Mouse (Mus musculus): ENCODE measurements at regions not wholly inside any gene's neighbourhood (a gene's known extent, or its start where the extent isn't known, plus 50 kb on each side); places are given as distances from the start of the nearest gene placed in this dataset.

GRCm38 (mm10) chr3:33902431-33902830 lies 58.3 kb upstream of the Ccdc39 start:
- no peak for DNase-seq (ENCODE audit: extremely low read depth, insufficient read length, low spot score)

GRCm38 (mm10) chr3:33903326-33903725 lies 59.2 kb upstream of the Ccdc39 start:
- DNase-seq (ENCODE audit: extremely low read depth, insufficient read length, low spot score) = no peak

DNA sequence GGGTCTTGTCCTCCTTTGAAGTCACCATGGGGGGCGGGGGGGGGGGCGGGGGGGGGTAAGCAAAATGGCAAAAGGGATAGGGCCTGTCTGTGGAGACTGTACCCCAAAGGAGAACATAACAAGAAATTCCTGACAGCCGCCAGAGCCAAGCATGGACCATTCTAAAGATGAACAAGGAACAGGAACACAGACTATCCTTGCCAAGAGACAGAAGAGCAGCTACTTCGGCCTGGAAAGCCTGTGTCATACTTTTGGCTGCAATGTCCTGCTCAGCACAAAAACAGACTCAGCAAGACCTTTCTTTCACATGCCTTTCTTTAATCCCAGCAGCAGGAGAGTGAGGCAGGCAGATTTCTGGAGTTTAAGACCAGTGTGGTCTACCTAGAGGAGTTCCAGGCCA lies 59.7 kb upstream of the Ccdc39 start:
- DNase-seq (ENCODE audit: extremely low read depth, insufficient read length, low spot score) = no peak

DNA sequence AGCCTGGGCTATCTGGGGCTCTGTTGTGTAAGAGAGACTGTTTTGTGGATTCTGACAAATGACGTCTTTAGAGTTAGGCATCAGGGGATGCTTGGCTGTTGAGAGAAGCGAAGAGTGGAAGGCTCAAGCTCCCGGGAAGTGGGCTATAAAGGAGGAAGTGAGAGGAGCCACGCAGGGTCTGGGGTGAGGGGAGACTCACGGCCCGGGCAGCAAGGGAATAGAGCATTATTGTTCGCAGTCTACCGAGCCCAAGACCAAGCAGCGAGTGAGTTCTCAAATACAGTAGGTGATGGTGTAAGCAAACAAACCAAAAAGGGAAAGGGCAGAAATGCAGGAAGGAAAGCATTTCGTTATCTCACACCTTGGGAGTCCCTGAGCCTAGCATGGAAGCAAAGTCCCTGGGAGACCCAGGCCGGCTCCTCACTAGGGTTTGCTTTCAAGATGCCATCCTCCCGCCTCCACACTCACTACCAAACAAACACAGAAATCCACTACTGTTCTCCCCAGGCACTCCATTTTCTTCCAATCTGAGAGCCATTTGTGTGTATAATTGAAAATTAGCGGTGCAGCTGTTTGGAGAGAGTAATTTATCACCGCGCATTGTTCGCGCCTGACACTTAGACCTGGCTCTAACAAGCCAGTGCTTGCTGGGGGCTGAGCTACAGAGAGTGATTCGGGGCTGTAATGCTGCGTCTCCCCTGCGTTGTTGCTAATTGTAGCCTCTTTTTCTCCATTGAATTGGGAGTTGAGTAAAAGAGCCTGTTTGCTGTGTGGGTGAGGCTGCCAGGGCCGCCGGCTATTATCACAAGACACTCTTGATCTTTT lies 61.0 kb upstream of the Ccdc39 start:
- no peak for DNase-seq (ENCODE audit: extremely low read depth, insufficient read length, low spot score)

DNA sequence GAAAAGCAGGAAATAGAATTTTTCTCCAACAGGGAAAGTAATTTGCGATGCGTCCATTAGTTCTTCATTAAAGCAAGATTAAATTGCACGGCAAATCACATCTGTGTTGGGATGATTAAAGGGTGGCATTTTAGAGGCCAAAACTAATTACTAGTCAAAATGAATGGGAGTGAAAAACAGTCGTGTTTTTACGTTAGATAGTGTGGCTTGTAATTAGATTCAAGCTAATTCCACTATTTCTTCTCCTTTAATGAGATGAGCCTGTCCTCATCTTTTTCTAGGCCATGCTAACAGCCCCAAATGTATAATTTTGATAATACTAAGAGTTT lies 61.5 kb upstream of the Ccdc39 start:
- no peak for DNase-seq (ENCODE audit: extremely low read depth, insufficient read length, low spot score)

GRCm38 (mm10) chr3:33907061-33907460 lies 63.0 kb upstream of the Ccdc39 start:
- DNase-seq (ENCODE audit: extremely low read depth, insufficient read length, low spot score) = no peak

GRCm38 (mm10) chr3:33911559-33911958 lies 67.4 kb upstream of the Ccdc39 start:
- no peak for DNase-seq (ENCODE audit: extremely low read depth, insufficient read length, low spot score)

GRCm38 (mm10) chr3:33913470-33913869 lies 69.4 kb upstream of the Ccdc39 start:
- DNase-seq (ENCODE audit: extremely low read depth, insufficient read length, low spot score) = no peak

GRCm38 (mm10) chr3:33914386-33914785 lies 70.3 kb upstream of the Ccdc39 start:
- DNase-seq (ENCODE audit: extremely low read depth, insufficient read length, low spot score) = no peak

DNA sequence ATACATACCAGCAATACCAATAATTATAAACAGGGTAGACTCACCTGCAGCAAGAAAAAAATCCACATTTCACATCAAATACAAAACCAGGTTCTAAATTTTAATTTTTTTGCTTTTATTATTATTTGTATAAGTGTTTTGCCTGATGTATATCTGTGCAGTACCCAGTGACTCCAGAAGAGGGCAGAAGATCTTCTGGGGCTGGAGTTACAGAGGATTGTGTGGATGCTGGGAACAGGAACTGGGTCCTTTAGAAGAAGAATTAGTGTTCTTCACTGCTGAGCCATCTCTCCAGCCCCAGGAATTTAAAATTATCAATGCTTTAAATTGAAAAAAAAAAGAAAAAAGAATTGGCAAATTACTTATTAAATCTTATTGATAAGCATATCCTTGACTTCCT lies 71.7 kb upstream of the Ccdc39 start:
- no peak for DNase-seq (ENCODE audit: extremely low read depth, insufficient read length, low spot score)

DNA sequence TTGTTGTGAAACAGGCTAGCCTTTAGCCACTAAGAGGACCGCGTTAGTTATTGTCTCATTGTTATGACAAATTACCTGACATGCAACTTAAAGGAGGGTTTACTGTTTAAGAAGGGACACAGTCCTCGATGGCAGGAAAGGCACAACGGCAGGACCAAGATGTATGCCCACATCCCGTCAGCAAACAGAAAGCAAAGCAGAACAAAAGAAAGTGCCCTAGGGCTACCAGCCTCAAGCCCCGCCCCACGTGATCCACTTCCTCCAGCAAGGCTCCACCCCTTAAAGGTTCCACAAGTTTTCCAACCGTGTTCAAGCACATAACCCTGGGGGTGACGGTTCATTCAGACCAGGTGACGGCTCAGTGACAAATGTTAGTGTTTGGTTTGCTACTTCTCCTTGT lies 72.2 kb upstream of the Ccdc39 start:
- no peak for DNase-seq (ENCODE audit: extremely low read depth, insufficient read length, low spot score)

DNA sequence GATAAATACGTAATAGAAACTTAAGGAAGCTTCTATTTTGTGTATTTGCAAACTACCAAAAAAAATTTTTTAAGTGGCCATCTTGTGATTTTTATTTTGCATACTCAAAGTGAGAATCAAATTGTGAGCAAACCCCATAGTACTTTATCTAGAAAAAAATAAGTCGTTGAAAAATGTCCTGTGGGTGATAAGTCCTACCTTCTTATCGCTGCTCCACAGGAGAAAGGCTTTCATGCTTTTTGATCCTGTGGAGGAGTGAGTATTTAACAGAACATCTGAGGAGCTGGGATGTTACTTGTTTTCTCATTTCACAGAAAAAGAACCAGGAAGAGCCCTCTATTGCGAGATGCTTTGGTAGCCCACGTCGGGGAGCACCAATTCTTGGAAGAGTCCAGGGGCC lies 72.7 kb upstream of the Ccdc39 start:
- no peak for DNase-seq (ENCODE audit: extremely low read depth, insufficient read length, low spot score)

GRCm38 (mm10) chr3:33918785-33919184 lies 74.7 kb upstream of the Ccdc39 start:
- DNase-seq (ENCODE audit: extremely low read depth, insufficient read length, low spot score) = peak; percentile 14

- no peak for DNase-seq (ENCODE audit: extremely low read depth, insufficient read length, low spot score)
These were observed 81.0 kb upstream of the Ccdc39 start for GRCm38 (mm10) chr3:33925072-33925471.

DNA sequence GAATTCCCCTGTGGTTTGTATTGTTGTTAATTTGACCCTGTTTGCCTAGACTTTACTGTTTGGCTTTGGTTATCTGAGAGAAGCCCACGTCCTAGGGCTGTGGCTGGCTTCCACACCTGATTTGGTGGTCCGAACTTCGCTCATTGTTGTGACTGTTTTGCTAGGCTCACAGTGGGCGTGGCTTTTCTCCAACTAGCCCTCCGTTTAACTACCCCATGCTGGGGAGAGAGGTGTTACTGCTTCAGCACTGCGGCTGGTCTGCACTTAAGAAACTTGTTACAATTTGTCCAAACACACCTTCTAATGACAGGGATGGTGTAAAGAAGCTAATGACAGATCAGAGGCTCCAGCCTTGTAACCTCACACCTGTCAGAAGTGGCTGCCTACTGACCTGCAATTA lies 64.7 kb upstream of the Fxr1 start:
- no peak for DNase-seq (ENCODE audit: extremely low read depth, insufficient read length, low spot score)

- DNase-seq (ENCODE audit: extremely low read depth, insufficient read length, low spot score) = peak; percentile 47
These were observed 63.7 kb upstream of the Fxr1 start for GRCm38 (mm10) chr3:33955854-33956624.

- DNase-seq (ENCODE audit: extremely low read depth, insufficient read length, low spot score) = no peak
These were observed 63.1 kb upstream of the Fxr1 start for GRCm38 (mm10) chr3:33956625-33957023.

- no peak for DNase-seq (ENCODE audit: extremely low read depth, insufficient read length, low spot score)
These were observed 62.1 kb upstream of the Fxr1 start for GRCm38 (mm10) chr3:33957676-33958075.

DNA sequence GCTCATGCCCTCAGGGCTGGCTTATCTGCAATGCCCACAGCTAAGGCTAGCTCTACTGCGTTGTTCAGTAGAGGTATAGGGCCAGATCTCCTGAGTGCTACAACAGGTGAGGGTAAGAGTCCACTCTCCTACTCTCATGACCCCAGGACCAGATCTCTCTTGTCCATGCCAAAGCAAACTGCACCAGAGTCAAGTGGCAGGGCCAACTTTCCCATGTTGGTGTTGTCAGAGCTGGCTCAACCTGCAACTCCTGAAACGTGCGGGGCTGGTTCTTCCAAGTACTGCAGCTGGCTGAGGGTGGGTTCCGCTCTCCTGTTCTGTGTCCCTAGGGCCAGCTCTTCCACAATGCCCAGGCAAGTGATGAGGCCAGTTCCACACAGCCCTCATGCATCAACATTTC lies 61.5 kb upstream of the Fxr1 start:
- no peak for DNase-seq (ENCODE audit: extremely low read depth, insufficient read length, low spot score)

DNA sequence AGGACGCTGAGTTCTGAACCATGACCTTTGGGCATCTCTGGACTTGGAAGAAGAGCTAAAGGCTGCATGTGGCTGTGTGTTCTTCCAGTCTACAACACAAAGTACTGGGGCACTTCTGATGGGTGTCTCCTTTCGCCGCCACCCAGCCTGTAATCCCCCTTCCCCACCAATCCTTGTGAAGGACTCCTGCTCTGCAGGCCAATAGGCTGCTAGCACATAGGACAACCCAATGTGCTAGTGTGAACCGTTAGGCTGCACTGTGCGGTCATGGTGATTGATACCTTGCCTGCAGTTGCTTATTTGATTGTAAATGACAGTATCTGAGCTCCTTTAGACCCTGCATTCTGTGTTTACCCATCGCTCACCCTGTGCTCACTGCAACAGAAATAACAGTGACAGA lies 59.5 kb upstream of the Fxr1 start:
- no peak for DNase-seq (ENCODE audit: extremely low read depth, insufficient read length, low spot score)

GRCm38 (mm10) chr3:33962938-33963337 lies 56.8 kb upstream of the Fxr1 start:
- no peak for DNase-seq (ENCODE audit: extremely low read depth, insufficient read length, low spot score)

GRCm38 (mm10) chr3:33967184-33967583 lies 52.6 kb upstream of the Fxr1 start:
- no peak for DNase-seq (ENCODE audit: extremely low read depth, insufficient read length, low spot score)
